Mouse (Mus musculus) liver, embryonic 14.5 days (tissue): Measurements from ENCODE around the gene Gper1.
"Not testable (repeated sequence)": the region's sequence is repeated elsewhere in the genome, so short reads cannot be mapped to it uniquely, and the experiment has no call there.

ENCODE experiments used
- CTCF ChIP-seq: IDR thresholded peaks from 2 replicates; pipeline ENCODE4 v1.5.1; 2016; ENCODE audit warnings: antibody characterized with exemption, low read depth, control low read depth
- EP300 ChIP-seq: IDR thresholded peaks from 2 replicates; pipeline ENCODE4 v1.6.1; 2016; ENCODE audit warnings: antibody characterized with exemption, low read depth

DNA sequence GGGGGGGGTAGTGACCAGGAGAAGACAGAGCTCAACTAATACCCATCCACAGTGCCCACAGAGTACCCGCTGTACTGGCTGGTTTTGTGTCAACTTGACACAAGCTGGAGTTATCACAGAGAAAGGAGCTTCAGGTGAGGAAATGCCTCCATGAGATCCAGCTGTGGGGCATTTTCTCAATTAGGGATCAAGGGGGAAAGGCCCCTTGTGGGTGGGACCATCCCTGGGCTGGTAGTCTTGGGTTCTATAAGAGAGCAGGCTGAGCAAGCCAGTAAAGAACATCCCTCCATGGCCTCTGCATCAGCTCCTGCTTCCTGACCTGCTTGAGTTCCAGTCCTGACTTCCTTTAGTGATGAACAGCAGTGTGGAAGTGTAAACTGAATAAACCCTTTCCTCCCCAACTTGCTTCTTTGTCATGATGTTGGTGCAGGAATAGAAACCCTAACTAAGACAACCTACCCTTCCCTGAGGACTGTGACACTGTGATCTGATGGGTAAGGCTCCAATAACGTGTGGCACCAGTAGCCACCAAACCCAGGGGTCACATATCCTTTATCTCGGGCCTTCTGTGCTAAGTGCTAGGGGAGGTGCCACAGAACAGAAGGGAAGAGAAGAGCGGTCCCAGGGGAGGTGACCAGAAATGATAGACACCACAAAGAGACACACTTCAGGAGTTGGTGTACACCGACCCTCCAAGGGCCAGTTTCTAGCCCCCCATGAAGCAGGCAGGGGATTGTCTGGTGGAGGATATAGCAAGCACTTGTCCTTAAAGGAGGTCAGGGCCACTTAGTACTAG is 32.4 kb upstream of the Gper1 start:
- peak; percentile 38 for TF ChIP-seq EP300
- not testable (repeated sequence) for TF ChIP-seq CTCF
